Mouse (Mus musculus) Patski (cell line): ENCODE measurements around the gene Gldc. TPM values are rescaled to one million over a fixed set of nuclear protein-coding genes. Genes with fewer than 3 reads are reported as not detected.

Experiments used
- ATAC-seq: fragments of 100-300 bp; one replicate; pipeline ENCODE4 v1.8.0; 2021
- CTCF ChIA-PET: fragments of 350-600 bp; sonication (Branson Sonifier 250); formaldehyde crosslinking; loops from one replicate; lab custom pipeline; 2022; ENCODE audit warnings: inconsistent platforms; lab: Charles Lee
- POLR2A ChIA-PET: fragments of 350-600 bp; sonication (Branson Sonifier 250); formaldehyde crosslinking; loops from one replicate; lab custom pipeline; 2022; ENCODE audit warnings: antibody characterized with exemption, inconsistent platforms; lab: Charles Lee
- DNase-seq: peaks from one replicate; pipeline ENCODE4 v3.0.0-alpha.2; 2011; ENCODE audit warnings: low read depth, low spot score
- H3K27me3 ChIP-seq: fragments of 371-371 bp; one replicate; pipeline ENCODE4 v1.5.1; 2021
- CTCF ChIP-seq: fragments of 100-300 bp; IDR thresholded peaks from one replicate; pipeline ENCODE4 v1.5.1; 2021
- in situ Hi-C: fragments of 300-500 bp; cut with MboI; formaldehyde crosslinking; loops from 3 replicates; pipeline ENCODE4 v1.11.1; 2018; ENCODE audit warnings: low pct_unique_long_range_greater_than_20kb, mixed read lengths
- polyA plus RNA-seq: library from polyadenylated mRNA; unstranded; gene quantifications from one replicate; pipeline ENCODE4 v1.2.3, GENCODE M21; 2021

Gldc gene
- polyA plus RNA-seq, 1 experiment from 2014 or later, result 0.39 TPM

GRCm38 (mm10) chr19:30051479-30051878 is 123.8 kb downstream of the Gldc start:
- no peaks in the 10 kb centered on the region for H3K27me3 ChIP-seq
- in situ Hi-C loops, result no loop called here
- POLR2A ChIA-PET, result no interaction called here
- ATAC-seq, result no peak
- DNase-seq, result no peak
- CTCF ChIA-PET, result interaction anchor here (1.4 kb wide), 1 partner anchor 13 kb away, joined by 3 read pairs; no protein-coding TSS in a partner anchor
- TF ChIP-seq CTCF, result no peak

DNA sequence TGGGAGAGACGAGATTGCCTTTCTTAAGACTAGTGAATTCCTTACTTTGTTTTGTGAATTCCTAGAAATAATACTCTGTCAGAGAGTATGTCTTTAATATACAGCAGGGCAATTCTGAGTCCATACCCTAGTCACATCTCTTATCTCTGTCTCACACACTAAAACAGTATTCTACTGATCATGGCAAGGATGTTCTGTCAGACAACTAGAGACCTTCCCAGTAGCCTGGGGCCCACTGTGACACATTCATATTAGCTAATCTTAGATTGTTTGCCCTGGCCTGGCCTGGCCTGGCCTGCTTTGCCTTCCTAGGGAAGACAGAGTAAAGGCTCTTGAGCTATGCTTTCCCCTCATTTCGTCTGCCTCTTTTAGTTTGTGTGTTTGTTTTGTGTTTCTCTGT is 124.6 kb downstream of the Gldc start:
- in situ Hi-C loops, result no loop called here
- DNase-seq, result no peak
- ChIA-PET POLR2A (no interaction called here), CTCF (interaction anchor here (1.4 kb wide), 1 partner anchor 14 kb away, joined by 3 read pairs; no protein-coding TSS in a partner anchor)
- no peak for TF ChIP-seq CTCF
- ATAC-seq, result no peak
- no peaks in the 10 kb centered on the region for H3K27me3 ChIP-seq

Other genes with a start within 250 kb of the Gldc start
- gene Trpd52l3, start 171.6 kb downstream of the Gldc start, polyA plus RNA-seq, result not detected
- gene Uhrf2, start 144.9 kb downstream of the Gldc start, polyA plus RNA-seq, result 65.1 TPM
- gene Mbl2, start 57.5 kb upstream of the Gldc start, polyA plus RNA-seq, result not detected